Mouse (Mus musculus) bone marrow macrophage, adult 2 months (primary cell): Measurements from ENCODE around the gene Fam3b.

Source experiments
- CTCF ChIP-seq: IDR thresholded peaks from 2 replicates; pipeline ENCODE4 v1.5.1; 2012; ENCODE audit warnings: low read depth, mild to moderate bottlenecking, low read length, moderate library complexity
- POLR2A ChIP-seq: IDR thresholded peaks from 2 replicates; pipeline ENCODE4 v1.6.1; 2012; ENCODE audit warnings: mild to moderate bottlenecking, low read depth, low read length, borderline replicate concordance

DNA sequence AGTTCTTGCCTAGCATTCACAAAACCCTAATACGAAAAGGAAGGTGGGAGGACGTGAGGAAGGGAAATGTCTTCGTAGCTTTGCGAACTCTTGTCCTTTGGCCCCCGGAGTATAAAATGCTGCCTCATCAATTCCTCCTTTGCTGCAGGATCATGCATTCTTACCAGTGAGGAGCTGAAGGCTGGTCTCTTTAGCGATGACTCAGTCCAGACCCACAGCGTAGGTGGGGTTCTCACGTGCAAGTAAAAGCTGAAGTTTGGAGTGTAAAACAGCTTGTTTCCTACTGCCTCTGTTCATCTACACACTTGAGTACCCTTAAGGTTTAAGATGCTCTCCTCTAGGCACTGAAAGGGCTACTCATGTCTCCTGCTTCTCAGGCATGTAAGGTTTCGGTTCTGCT lies 72.6 kb downstream of the Fam3b start:
- TF ChIP-seq POLR2A (no peak), CTCF (no peak)
